Mouse (Mus musculus) layer of hippocampus, adult 9-11 months (tissue): ENCODE measurements around the gene Insig1.

ENCODE experiments used
- DNase-seq: peaks from one replicate; pipeline ENCODE4 v3.0.0; 2022

The Insig1 gene

DNA sequence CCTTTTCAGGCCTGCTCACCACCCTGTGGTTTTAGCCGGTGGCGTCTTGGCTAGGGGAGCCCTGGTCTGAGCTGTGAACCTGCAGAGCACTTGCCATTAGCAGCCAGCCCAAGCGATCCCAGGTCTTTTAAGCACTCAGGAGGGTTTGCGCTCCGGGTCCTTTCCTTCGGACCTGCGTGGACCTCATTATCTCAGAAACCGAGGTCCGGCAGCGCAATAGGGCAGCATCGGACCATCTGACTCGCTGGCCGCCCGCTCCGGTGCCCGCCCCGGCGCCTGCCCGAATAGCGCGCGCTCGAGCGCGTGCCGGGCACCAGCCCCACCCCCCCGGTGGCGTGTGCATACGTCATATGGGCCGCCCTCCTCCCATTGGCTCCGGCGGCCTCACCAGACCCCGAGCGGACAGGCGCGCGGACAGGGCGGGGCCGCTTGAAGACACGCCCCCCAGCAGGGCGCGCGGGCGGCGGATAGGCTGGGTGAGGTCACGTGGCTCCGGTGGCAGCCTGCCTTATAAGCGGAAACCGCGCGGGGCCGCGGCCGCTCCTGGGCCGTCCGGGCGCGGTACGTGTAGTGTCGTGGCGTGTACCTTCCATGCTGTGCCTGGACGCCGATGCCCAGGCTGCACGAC, at the start of gene Insig1:
Gene Insig1, plus strand, starts transcription at position 536 of the 628 bp plus-strand sequence.
- DNase-seq: peak; percentile 99

DNA sequence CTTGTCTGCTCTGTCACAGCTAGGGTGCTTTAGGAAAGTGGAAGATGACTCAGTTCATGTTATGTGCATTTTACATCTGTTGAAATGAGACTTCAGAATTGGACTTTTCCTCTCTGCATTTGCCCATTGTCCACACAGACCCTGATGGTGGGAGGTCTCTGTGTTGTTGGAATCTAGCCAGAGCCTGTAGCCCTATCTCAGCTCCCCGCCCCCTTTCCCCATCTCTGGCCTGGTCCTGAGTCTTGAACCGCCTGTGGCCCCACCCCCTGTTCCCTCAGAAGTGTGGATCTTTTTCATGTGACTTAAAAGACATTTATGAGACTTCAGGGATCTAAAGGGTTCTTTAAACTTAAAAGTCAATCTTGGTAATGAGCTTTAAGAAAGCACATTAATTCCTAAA, 47.7 kb upstream of the Insig1 start:
- no peak for DNase-seq

GRCm38 (mm10) chr5:28031577-28032236, 39.5 kb upstream of the Insig1 start:
- no peak for DNase-seq

GRCm38 (mm10) chr5:28032866-28033265, 38.3 kb upstream of the Insig1 start:
- DNase-seq: no peak

DNA sequence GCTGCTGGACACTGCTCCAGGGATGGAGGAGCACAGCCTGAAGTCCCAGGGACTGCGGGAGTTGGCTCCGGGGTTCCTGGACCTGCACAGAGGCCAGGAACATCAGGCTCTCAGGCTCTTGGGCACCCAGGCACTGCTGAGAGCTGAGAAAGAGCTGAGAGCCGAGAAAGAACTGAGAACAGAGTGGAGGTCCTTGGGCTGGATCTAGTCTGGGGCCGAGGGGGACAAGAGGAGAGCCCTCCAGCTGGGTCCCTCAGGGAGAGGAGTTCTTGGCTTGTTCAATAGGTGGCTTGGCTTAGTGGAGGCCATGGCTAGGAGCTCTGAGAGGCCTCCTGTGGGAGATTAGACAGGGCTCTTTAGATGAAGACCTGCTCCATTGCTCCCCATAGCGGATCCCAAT, 37.9 kb upstream of the Insig1 start:
- DNase-seq: no peak

DNA sequence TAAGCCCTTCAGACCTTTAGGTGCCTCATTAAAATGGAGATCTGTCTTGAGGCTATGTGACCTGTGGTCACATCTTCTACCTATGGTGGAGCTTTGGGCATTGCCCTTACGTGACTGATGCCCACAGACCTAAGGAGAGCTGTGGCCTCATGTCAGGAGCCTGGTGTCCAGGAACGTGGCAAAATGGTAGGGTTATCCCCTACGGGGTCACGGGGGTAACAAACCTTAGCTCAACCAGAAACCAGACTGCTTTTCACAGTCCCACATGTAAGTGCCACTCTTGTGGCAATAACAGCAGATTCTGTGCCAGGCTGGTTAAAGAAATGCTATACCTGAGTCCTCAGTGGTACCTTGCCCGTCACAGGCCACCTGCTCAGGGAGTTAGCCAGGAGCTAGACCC, 37.3 kb upstream of the Insig1 start:
- no peak for DNase-seq

- no peak for DNase-seq
These were observed 35.2 kb upstream of the Insig1 start for GRCm38 (mm10) chr5:28036011-28036410.

DNA sequence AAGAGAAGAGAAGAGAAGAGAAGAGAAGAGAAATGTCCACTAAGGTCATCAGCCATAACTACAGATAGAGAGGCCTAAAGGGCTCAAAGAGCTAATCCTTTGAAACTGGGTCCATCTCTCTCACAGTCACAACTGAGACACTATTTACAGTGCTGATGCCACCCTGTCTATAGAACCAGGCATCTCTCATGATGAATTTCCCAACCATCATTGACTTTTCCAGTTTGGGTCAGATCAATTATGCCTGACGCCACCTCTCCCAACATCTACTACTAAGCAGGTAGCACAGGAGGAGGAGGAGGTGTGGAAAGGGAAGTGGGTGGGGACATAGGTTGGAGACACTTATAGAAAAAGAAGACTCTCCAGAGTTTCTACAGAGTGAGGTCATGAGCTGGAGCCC, 34.6 kb upstream of the Insig1 start:
- no peak for DNase-seq

GRCm38 (mm10) chr5:28037172-28037591, 34.0 kb upstream of the Insig1 start:
- DNase-seq: no peak

GRCm38 (mm10) chr5:28037639-28038038, 33.5 kb upstream of the Insig1 start:
- DNase-seq: no peak

- no peak for DNase-seq
These were observed 33.0 kb upstream of the Insig1 start for GRCm38 (mm10) chr5:28038115-28038514.

- no peak for DNase-seq
These were observed 31.2 kb upstream of the Insig1 start for GRCm38 (mm10) chr5:28039746-28040655.

DNA sequence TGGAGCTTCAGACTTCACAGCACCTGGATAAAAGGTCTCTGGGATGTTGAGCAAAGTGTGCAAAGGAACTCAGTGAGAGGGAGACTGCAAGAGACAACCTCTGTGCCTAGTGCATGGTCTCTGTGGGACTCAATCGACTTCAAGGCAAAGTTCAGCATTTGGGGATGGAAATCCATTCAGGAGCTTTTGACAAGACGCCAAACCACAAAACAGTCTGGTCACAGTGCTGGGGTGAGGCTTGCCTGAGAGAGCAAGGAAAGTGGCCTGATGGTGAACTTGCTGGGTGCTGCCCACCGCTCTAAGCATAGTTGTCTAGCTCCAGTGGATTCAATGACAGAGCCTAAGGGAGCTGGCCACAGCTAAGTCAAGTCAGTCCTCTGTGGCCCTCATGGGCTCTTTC, 30.4 kb upstream of the Insig1 start:
- DNase-seq: no peak

- no peak for DNase-seq
These were observed 29.1 kb upstream of the Insig1 start for GRCm38 (mm10) chr5:28042021-28042420.

DNA sequence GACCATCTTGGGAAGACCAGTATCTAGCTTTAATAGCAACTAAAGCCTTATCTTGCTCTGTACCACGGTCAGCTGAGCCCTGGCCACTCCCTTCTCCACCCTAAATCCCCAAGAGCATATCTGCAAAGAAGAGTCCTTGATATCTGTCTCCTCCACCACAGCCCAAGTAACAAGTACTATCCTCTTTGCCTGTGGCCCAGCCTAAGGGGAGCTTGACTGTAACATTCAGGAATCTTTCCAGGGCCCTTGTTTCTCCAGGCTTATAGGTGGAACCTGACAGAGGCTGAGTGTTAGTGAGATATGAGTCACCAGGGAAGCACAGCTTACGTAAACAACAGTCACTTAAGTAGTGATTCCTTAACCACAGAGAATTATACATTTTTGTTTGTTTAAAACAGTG, 28.4 kb upstream of the Insig1 start:
- no peak for DNase-seq

GRCm38 (mm10) chr5:28043386-28043785, 27.8 kb upstream of the Insig1 start:
- DNase-seq: no peak

DNA sequence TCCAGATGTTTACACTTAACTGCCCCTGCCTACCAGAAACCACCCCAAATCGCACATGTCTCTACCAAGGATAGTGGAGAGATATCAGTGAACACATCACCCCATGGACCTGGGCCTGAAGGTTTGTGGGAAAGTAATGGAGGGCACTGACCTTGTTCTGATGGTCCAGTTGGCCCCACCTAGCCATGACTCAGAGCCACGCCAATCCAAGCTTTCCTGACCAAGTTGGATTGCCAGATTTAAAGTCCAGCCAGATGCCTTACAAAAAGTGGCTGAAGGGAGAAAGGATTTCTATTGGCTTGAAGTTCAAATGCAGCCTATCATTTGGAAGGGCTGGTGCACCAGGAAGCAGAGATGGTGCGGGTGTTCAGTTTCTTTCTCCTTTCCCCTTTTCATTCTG, 24.2 kb upstream of the Insig1 start:
- DNase-seq: no peak

- DNase-seq: no peak
These were observed 23.2 kb upstream of the Insig1 start for GRCm38 (mm10) chr5:28047961-28048360.

- DNase-seq: no peak
These were observed 15.7 kb upstream of the Insig1 start for GRCm38 (mm10) chr5:28055450-28055849.

DNA sequence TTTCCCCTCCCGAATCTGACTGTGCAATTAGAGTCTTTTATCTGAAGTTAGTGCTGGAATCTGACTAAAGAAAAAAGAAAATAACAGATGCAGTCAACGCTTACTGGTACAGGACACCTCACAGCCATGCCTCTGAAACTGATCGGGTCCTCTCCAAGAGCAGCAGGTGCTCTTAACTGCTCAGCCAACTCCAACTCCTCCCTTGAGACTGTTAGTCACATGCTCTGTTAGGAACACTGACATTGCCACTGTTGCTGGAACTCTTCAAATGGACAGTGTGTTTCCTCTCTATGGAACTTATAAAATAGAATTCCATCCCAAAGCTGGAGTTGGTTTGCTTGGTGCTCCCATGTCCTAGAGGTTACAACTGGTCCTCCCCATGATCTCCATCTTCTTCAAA, 14.3 kb upstream of the Insig1 start:
- no peak for DNase-seq

- DNase-seq: peak; percentile 56
These were observed 10.7 kb upstream of the Insig1 start for GRCm38 (mm10) chr5:28060506-28060905.

DNA sequence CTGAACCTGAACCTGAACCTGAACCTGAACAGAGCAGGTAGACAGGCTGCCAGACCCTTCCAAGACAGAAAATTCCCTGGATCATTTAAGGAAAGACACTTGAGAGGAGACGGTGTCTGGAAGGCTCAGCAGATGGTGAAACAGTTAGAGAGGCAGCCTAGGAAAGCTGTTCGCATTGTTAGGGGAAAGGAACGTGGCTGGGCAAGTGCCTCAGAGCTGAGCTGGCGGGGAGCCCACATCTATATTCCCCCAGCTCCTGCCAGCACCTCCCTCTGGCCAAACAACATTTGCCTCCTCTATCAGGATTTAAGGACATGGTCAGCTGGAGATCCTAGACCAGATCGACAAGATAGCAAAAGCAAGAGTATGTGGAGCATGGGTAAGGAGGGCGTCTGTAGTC, 10.2 kb upstream of the Insig1 start:
- DNase-seq: peak; percentile 47

DNA sequence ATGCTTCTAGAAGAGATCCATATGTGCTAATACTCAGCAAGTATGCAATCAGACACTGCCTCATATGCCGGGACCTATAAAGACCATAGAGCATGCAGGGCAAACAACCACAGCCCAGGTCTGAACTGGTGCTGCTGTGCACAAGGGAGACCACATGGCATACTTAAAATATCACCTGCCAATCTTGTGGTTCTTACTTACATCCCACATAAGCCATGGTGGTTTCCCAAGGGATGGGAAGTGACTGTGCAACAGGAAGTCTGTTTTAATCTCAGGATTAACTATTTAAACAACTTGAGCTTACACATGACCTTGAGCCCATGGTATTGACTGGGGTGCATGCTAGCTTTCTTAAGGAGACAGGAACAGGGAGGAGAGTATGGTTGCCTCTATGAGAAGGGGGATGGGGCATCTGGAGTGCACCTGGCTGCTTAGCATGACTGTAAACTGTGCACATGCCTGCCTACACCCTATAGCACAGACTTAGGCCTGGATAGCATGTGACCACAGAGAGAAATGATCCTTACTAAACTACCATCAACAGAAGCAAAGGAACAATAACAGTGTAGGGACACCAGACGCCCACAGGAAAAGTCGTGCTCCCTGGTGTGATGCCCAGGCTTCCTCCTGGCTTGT, 7.1 kb upstream of the Insig1 start:
- DNase-seq: no peak
